Mouse (Mus musculus) hindlimb bud, embryonic 11.5 days (tissue): ENCODE results near the gene Notch2.

Source experiments
- DNase-seq: peaks from one replicate; pipeline ENCODE4 v3.0.0-alpha.2; 2012; ENCODE audit warnings: low read depth, low spot score; ENCODE audit errors: extremely low spot score

The Notch2 gene

GRCm38 (mm10) chr3:98050492-98051406 is 37.4 kb downstream of the Notch2 start:
- DNase-seq: no peak

GRCm38 (mm10) chr3:98051407-98051968 is 38.2 kb downstream of the Notch2 start:
- no peak for DNase-seq

- DNase-seq: no peak
These were observed 39.4 kb downstream of the Notch2 start for GRCm38 (mm10) chr3:98052507-98053430.

- DNase-seq: no peak
These were observed 40.5 kb downstream of the Notch2 start for GRCm38 (mm10) chr3:98053817-98054216.

- no peak for DNase-seq
These were observed 41.1 kb downstream of the Notch2 start for GRCm38 (mm10) chr3:98054334-98055007.

GRCm38 (mm10) chr3:98055008-98055345 is 41.6 kb downstream of the Notch2 start:
- no peak for DNase-seq

GRCm38 (mm10) chr3:98055808-98056728 is 42.7 kb downstream of the Notch2 start:
- DNase-seq: no peak

GRCm38 (mm10) chr3:98056956-98057365 is 43.6 kb downstream of the Notch2 start:
- DNase-seq: no peak

- no peak for DNase-seq
These were observed 45.7 kb downstream of the Notch2 start for GRCm38 (mm10) chr3:98059076-98059475.

- DNase-seq: no peak
These were observed 47.8 kb downstream of the Notch2 start for GRCm38 (mm10) chr3:98060981-98061660.

GRCm38 (mm10) chr3:98061661-98062330 is 48.5 kb downstream of the Notch2 start:
- DNase-seq: no peak

GRCm38 (mm10) chr3:98062591-98063185 is 49.4 kb downstream of the Notch2 start:
- no peak for DNase-seq

GRCm38 (mm10) chr3:98063186-98063771 is 50.0 kb downstream of the Notch2 start:
- DNase-seq: no peak

- DNase-seq: no peak
These were observed 50.5 kb downstream of the Notch2 start for GRCm38 (mm10) chr3:98063833-98064232.

- DNase-seq: no peak
These were observed 51.7 kb downstream of the Notch2 start for GRCm38 (mm10) chr3:98065004-98065403.

GRCm38 (mm10) chr3:98066434-98066833 is 53.1 kb downstream of the Notch2 start:
- DNase-seq: no peak

GRCm38 (mm10) chr3:98067413-98067812 is 54.1 kb downstream of the Notch2 start:
- no peak for DNase-seq
